In genomic region chr7:127273118-127273923, GRCm38 (mm10) we compare ENCODE assay signal across 8 mouse cellular contexts. TPM values are rescaled to one million over a fixed set of nuclear protein-coding genes. Genes with fewer than 3 reads are reported as not detected.
DNase-seq lines count a peak whose midpoint lies in the region; ATAC-seq and TF ChIP-seq lines count a peak whose summit lies in the region.

No protein-coding gene starts in this region.

- intact Hi-C loops in heart, adult 2 months (cut with DNase I) = no loop called here

- peak overlapping the region; percentile 92 for H3K27ac ChIP-seq in heart, adult 2 months
- peak overlapping the region; percentile 88 for H3K27ac ChIP-seq in midbrain, embryonic 14.5 days (replicated peaks; ENCODE audit: low read depth, low read length)

- no peaks in the 10 kb centered on the region for H3K27me3 ChIP-seq in heart, adult 2 months (ENCODE audit: control insufficient read depth, insufficient read depth, low read length)
- no peaks in the 10 kb centered on the region for H3K27me3 ChIP-seq in midbrain, embryonic 14.5 days (ENCODE audit: control insufficient read depth, insufficient read depth, low read length)

- TF ChIP-seq POLR2A in heart, adult 2 months (IDR thresholded peaks at IDR 0.05; ENCODE audit: insufficient read depth, low read depth, low read length) = no peak

- H3K4me2 ChIP-seq in midbrain, embryonic 14.5 days (ENCODE audit: low read length) = peak overlapping the region; percentile 89

- H3K9me3 ChIP-seq in midbrain, embryonic 14.5 days (ENCODE audit: control insufficient read depth, low read length) = peaks cover 4% of the 10 kb centered on the region; the same call in 1 of the 2 replicates

- 10% methylated on average over 50 of the region's 50 CpGs for WGBS in heart, adult 2 months
- WGBS in midbrain, embryonic 14.5 days = 15% methylated on average over 50 of the region's 50 CpGs

- H3K36me3 ChIP-seq in heart, adult 2 months (ENCODE audit: control insufficient read depth, insufficient read depth, low read length) = peaks cover 5% of the 10 kb centered on the region; the same call in 1 of the 2 replicates
- peaks cover 18% of the 10 kb centered on the region for H3K36me3 ChIP-seq in midbrain, embryonic 14.5 days (ENCODE audit: control insufficient read depth, insufficient read depth, low read length)

- peak; percentile 58; the same call in 1 of the 2 replicates for ATAC-seq in midbrain, embryonic 14.5 days (ENCODE audit: low FRiP score, low TSS enrichment)

- H3K4me1 ChIP-seq in heart, adult 2 months (ENCODE audit: control insufficient read depth, insufficient read depth, low read length) = peaks cover 5% of the 10 kb centered on the region
- H3K4me1 ChIP-seq in midbrain, embryonic 14.5 days (ENCODE audit: control insufficient read depth, insufficient read depth, low read length) = peaks cover 11% of the 10 kb centered on the region

- no peak for DNase-seq in heart, adult 2 months
- no peak for DNase-seq in heart, adult 8-10 months (ENCODE audit: low spot score)
- DNase-seq in CD4-positive helper T cell, adult 2 months (ENCODE audit: low read depth, low spot score) = peak; percentile 34
- peak; percentile 42 for DNase-seq in cerebellum, adult 8-10 months
- DNase-seq in forelimb bud, embryonic 11.5 days (ENCODE audit: low read depth, low spot score) = peak; percentile 24
- DNase-seq in kidney, postnatal 4 days = peak; percentile 36 to 64
- peak; percentile 50 for DNase-seq in midbrain, embryonic 14.5 days
- DNase-seq in layer of hippocampus, adult 9-10 months (ENCODE audit: low spot score) = no peak

- H3K4me3 ChIP-seq in heart, adult 2 months = peak overlapping the region; percentile 82
- H3K4me3 ChIP-seq in midbrain, embryonic 14.5 days (replicated peaks; ENCODE audit: low read depth, low read length) = peak overlapping the region; percentile 91

- TF ChIP-seq EP300 in heart, adult 2 months (IDR thresholded peaks at IDR 0.05; ENCODE audit: insufficient read depth, low read depth, low read length) = 0 out of 2 replicates have a peak, but pooled peaks have one; percentile 18

- peak overlapping the region; percentile 98 for H3K9ac ChIP-seq in heart, adult 2 months (ENCODE audit: low read depth, low read length)
- peak overlapping the region; percentile 92 for H3K9ac ChIP-seq in midbrain, embryonic 14.5 days (replicated peaks; ENCODE audit: low read length)

- TF ChIP-seq CTCF in heart, adult 2 months (IDR thresholded peaks at IDR 0.05) = peak; percentile 11; the same call in 1 of the 2 replicates

- H3K79me2 ChIP-seq in heart, adult 2 months (replicated peaks; ENCODE audit: control insufficient read depth, insufficient read depth, low read length) = no peaks in the 10 kb centered on the region

RNA-seq across cellular contexts. Expression of gene Sephs2, which starts 0.5 kb away (rescaled TPM):
- 10 to 100 TPM; 27.2 to 32.9 TPM for total RNA-seq in heart, adult 2 months (2021)
- 14.8 and 22.5 TPM in 2 replicates for polyA plus RNA-seq in heart, adult 2 months (2012; rRNA removed)
- 10 to 100 TPM; 24.2 to 31.6 (median 31.0) TPM for total RNA-seq in heart, adult 8-10 months (2022)
- polyA plus RNA-seq in midbrain, embryonic 14.5 days (2014; fragmentation: Nextera tagmentation; extraction: Ambion mirVana) = 77.6 and 78.4 TPM in 2 replicates

RNA-seq across cellular contexts. Expression of gene Dctpp1, which starts 12.8 kb away (rescaled TPM):
- total RNA-seq in heart, adult 2 months (2021) = 10 to 100 TPM; 38.7 to 44.6 TPM
- 42.0 and 46.6 TPM in 2 replicates for polyA plus RNA-seq in heart, adult 2 months (2012; rRNA removed)
- total RNA-seq in heart, adult 8-10 months (2022) = 10 to 100 TPM; 40.5 to 45.6 (median 40.9) TPM
- 125 and 134 TPM in 2 replicates for polyA plus RNA-seq in midbrain, embryonic 14.5 days (2014; fragmentation: Nextera tagmentation; extraction: Ambion mirVana)

RNA-seq across cellular contexts. Expression of gene Itgal, which starts 22.7 kb away (rescaled TPM):
- 1 to 10 TPM; 1.7 to 2.3 TPM for total RNA-seq in heart, adult 2 months (2021)
- 3.0 and 5.0 TPM in 2 replicates for polyA plus RNA-seq in heart, adult 2 months (2012; rRNA removed)
- total RNA-seq in heart, adult 8-10 months (2022) = 1 to 10 TPM; 1.1 to 2.0 (median 1.6) TPM
- polyA plus RNA-seq in midbrain, embryonic 14.5 days (2014; fragmentation: Nextera tagmentation; extraction: Ambion mirVana) = 0.22 and 0.39 TPM in 2 replicates

RNA-seq across cellular contexts. Expression of gene Zfp771, which starts 29.2 kb away (rescaled TPM):
- total RNA-seq in heart, adult 2 months (2021) = 10 to 100 TPM; 14.7 to 21.0 TPM
- 16.9 and 30.0 TPM in 2 replicates for polyA plus RNA-seq in heart, adult 2 months (2012; rRNA removed)
- total RNA-seq in heart, adult 8-10 months (2022) = 10 to 100 TPM; 15.3 to 21.7 (median 17.1) TPM
- polyA plus RNA-seq in midbrain, embryonic 14.5 days (2014; fragmentation: Nextera tagmentation; extraction: Ambion mirVana) = 55.2 and 71.2 TPM in 2 replicates

RNA-seq across cellular contexts. Expression of gene Sept1, which starts 40.4 kb away (rescaled TPM):
- 1 to 10 TPM; 2.5 to 4.7 TPM for total RNA-seq in heart, adult 2 months (2021)
- polyA plus RNA-seq in heart, adult 2 months (2012; rRNA removed) = 6.2 and 13.0 TPM in 2 replicates
- total RNA-seq in heart, adult 8-10 months (2022) = 1 to 10 TPM; 2.1 to 3.9 (median 2.6) TPM
- polyA plus RNA-seq in midbrain, embryonic 14.5 days (2014; fragmentation: Nextera tagmentation; extraction: Ambion mirVana) = 11.6 and 13.6 TPM in 2 replicates

Comparison
In these comparisons a context has a peak if more than half of its experiments do, and no peak if none do; other contexts are left out.
1. DNase-seq: peak in CD4-positive helper T cell, adult 2 months (single experiment), cerebellum, adult 8-10 months (single experiment), forelimb bud, embryonic 11.5 days (single experiment), kidney, postnatal 4 days (2 of 2) and midbrain, embryonic 14.5 days (single experiment); none in heart, adult 2 months (0 of 2), heart, adult 8-10 months (single experiment) and layer of hippocampus, adult 9-10 months (single experiment).